Mouse (Mus musculus): ENCODE data around the gene Fbxl19.
"Not testable (repeated sequence)": the region's sequence is repeated elsewhere in the genome, so short reads cannot be mapped to it uniquely, and the experiment has no call there.

Gene Fbxl19

DNA sequence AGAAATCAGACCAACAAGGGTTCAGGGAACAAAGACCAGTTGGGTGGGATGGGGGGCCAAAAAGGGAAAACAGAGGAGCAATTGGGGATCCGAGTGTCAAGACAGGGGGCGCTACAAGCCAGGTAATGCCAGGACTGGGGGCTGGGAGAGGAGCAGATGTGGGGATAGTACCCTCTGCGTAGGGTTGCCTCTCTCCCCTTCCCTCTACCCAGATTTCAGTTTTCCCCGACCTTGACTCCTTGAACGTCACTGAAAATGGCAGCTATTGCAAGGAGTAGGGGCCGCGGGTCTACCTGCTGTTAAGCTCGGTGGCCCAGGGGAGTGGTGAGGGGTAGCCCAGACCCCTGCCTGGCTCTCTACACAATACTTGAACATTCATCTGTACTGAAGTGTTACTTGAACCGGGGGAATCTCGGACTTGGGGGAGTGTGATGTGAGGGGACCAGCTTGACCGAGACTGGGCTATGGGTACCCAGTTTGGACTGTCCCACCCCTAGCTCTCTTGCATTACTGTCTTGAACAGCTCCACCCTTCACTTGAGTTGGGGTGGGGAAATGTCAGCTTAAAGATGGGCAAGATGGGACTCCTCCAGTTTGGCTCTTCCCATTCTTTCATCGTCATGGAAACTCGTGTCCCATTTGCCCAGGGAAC, 24.1 kb downstream of the Fbxl19 start:
- DNase-seq (ENCODE audit: low read depth, low spot score): no peak

DNA sequence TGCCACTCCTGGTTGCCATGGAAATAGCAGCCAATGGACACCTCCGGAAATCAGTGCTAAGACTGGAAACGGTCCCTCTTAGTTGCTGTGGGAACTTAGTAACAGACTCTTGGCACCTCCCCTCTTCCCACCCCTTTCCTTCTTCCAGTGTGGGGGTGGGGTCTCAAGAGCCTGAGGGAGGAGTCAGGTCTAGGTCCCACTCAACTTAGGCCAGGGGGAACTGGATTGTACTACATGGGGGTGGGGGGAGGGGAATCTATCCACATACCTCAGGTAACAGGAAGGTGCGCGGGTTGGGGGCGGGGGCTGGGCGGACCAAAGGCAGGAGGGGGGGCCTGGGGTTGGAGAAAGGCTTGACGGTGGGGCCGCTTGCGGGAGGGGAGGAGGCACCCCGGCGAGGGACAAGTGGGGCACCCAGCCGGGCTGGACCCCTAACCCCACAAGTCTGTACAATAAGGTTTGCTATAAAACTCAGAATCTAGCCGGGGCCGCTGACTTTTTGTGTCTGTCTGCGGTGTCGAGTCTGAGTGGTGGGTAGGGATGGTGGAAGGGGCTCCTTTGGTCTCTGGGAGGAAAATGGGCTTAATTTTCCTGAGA, 24.8 kb downstream of the Fbxl19 start:
- DNase-seq (ENCODE audit: low read depth, low spot score): peak; percentile 96

DNA sequence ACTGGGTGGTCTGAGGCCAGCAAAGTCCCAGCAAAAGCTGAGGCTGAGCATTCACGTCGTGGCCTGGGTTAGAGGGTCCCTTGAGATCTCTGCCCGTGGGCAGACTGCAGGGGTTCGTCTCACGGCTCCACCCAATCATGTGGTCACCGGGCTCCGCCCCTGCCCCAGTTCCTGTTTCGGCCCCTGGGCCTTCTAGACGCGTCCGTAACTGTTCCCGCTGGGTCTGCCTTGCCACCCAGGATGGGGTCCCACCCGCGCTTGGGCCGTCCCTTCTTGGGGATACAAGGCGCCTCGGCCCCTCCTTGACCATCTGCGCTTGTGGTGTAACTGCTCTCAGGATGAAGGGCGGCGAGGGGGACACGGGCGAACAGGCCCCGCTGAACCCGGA, 25.3 kb downstream of the Fbxl19 start, which contains the start of gene Orai3:
Orai3 (plus strand) TSS at position 165 of the 388 bp plus-strand sequence.
- DNase-seq (ENCODE audit: low read depth, low spot score): peak; percentile 83

DNA sequence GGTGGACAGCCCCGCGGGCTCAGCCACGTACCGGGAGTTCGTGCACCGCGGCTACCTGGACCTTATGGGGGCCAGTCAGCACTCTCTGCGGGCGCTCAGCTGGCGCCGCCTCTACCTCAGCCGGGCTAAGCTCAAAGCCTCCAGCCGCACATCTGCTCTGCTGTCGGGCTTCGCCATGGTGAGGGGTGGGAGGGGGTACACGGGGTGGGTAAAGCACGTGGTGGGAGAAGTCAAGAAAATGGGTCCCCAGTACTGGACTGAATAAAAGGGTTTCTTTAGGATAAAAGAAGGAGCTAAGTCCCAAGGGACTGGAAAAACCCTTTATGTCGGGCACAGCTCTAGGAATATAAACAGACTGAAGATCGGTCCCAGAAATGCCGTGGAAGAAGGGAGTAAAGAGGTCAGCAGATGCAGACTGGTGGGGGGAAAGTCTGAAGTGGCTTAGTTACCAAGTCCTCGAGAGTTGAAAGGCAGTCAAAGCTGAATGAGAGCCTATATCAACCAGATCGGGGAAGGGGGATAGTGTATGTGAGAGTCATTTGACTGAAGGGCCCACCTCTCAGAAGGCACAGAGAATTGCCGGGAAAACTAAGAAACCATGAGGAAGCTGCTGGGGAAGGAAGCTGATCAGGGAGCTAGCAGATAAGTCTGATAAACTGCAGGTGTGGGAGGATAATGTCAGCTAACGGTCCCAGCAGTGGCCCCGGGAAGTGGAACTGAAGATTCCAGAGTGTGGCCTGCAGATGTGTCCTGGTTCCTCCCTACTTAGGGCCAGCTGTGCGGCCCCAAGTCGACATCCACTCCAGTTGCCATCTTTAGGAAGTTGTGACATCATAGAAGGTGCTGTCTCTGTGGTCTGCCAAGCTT, 25.9 kb downstream of the Fbxl19 start:
- no peak for DNase-seq (ENCODE audit: low read depth, low spot score)

DNA sequence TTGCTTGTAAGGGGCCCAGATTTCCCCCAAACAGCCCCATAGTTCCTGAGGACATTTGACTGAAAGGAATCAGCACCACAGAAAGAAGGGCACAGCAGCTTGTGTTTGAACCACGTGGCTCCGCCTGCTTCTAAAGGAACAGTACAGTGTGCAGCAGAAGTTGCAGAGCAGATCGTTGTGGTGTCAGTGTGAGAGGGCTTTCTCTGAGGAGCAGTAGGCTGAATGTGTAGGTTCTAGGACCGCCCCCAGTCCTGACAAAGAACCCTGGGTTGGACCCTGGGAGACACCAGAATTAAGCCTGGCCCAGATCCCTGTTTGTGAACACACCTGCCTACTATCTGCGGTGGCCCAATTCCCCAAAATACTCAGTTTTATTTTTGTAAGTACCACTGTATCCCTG, 26.9 kb downstream of the Fbxl19 start:
- no peak for DNase-seq (ENCODE audit: low read depth, low spot score)

DNA sequence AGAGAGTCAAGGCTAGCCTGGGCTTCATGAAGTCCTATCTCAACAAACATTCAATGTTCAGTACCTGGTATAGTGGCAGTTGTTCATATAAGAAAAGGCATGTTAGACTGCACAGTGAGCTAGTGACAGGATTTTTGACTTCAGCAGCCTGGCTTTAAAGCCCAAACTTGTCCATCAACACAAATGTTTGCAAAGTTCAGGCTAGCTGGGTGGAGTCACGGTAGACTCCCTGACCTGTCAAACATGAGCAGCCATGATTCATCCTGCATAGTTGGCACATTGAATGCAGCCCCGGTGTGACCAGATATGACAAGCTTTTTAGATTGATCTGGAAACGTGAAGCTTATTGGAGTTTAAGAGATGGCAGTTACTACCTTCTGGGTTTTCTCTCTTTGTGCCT, 27.7 kb downstream of the Fbxl19 start:
- DNase-seq (ENCODE audit: low read depth, low spot score): no peak

DNA sequence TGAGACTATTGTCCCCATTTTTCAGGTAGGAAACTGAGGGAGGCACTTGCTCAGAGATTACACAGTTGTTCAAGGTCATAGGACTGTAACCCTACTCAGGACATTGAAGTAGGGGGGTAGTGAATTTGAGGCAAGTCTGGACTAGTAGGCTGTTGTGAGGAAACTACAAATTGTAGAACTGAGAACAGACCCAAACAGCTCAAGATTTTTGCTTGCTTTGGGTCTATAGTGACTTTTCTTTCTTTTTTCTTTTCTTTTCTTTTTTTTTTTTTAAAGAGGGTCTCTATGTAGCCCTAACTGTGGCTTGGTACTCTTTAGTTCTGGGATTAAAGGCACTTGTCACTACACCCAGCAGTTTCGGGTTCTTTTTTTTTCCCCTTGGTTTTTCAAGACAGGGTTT, 28.2 kb downstream of the Fbxl19 start:
- DNase-seq (ENCODE audit: low read depth, low spot score): no peak

DNA sequence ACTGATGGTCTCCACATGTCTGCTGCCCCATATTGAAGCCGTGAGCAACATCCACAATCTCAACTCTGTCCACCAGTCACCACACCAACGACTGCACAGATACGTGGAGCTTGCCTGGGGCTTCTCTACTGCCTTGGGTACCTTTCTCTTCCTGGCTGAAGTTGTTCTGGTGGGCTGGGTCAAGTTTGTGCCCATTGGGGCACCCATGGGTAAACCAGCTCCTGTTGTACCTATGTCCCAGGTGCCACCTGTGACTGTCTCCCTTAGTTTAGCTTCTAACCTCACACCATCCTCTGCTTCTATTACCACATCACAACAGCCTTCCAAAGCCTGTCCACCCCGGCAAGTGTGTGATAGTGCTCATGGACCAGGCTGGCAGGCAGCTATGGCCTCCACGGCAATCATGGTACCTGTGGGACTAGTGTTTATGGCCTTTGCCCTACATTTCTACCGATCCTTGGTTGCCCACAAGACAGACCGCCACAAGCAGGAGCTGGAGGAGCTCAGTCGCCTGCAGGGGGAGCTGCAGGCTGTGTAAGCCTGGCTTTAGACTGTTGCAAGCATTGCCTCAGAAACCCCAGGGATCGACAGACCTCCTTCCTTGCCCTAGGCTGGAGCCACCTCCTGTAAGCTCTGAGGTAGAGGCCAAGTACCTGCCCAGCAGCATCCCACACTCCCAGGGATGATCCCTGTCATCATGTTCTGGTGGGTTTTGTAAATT, 29.5 kb downstream of the Fbxl19 start:
- DNase-seq (ENCODE audit: low read depth, low spot score): peak; percentile 63

DNA sequence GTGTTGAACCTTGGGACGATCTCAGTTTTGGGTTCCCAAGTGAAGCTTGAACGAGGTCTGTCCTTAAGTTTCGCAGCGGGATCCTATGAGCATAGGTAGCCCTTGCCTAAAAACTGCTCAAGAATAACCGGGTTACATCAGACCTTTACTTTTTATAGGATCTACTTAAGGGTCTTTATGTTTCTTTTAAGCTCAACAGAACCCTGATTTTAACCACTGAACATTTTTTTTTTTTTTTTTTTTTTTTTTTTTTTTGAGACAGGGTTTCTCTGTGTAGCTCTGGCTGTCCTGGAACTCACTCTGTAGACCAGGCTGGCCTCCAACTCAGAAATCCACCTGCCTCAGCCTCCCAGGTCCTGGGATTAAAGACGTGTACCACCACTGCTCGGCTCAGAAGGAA, 31.5 kb downstream of the Fbxl19 start:
- not testable (repeated sequence) for DNase-seq (ENCODE audit: low read depth, low spot score)

DNA sequence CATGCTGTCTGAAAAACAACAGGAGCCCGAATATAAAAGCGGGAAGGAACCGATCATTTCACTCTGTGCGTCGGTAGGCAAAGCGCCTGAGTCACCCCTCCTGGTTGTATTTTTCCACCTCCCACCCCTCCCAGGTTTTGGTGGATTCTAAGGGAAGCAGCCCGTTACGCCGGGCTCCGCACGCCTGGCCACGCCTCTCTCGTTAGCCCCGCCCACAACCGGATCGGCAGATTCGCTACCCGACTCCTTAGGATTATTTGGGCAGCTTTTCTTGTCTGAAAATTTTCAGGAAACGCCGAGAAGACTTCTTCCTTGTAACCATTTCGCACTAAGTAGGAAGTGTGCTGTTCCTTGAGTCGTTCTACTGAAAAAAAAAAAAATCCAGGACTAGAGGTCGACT, 32.1 kb downstream of the Fbxl19 start, which contains the start of gene Setd1a:
Setd1a (plus strand) TSS at position 245 of the 400 bp plus-strand sequence.
- peak; percentile 76 for DNase-seq (ENCODE audit: low read depth, low spot score)

DNA sequence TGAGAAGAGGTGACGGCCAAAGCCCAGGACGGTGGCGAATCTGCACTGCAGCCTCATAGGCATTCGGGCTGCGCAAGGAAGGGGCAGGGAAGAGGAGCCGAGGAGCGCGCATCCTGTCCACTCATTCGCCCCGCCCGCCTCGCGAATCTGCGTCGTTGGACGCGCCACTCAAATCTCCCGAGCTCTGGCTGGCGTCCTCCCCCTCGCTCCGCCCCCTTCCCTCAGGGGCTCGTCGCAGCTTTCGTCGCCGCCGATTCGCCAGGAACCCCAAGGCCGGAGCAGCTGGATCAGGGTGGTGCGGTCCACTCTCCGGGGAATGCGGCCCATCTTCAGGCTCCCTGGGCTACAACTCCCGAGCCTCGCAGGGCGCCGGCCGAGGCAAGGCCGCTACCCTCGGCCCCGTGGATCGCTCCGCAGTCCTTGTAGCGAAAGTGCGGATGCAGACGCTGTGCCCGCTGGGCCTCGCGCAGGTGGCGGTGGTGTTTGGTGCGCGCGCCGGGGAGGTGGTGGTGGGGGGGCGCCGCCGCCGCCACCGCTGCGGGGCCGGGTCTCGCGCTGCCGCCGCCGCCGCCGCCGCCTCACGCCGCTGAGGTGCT, 32.6 kb downstream of the Fbxl19 start:
- DNase-seq (ENCODE audit: low read depth, low spot score): peak; percentile 96

DNA sequence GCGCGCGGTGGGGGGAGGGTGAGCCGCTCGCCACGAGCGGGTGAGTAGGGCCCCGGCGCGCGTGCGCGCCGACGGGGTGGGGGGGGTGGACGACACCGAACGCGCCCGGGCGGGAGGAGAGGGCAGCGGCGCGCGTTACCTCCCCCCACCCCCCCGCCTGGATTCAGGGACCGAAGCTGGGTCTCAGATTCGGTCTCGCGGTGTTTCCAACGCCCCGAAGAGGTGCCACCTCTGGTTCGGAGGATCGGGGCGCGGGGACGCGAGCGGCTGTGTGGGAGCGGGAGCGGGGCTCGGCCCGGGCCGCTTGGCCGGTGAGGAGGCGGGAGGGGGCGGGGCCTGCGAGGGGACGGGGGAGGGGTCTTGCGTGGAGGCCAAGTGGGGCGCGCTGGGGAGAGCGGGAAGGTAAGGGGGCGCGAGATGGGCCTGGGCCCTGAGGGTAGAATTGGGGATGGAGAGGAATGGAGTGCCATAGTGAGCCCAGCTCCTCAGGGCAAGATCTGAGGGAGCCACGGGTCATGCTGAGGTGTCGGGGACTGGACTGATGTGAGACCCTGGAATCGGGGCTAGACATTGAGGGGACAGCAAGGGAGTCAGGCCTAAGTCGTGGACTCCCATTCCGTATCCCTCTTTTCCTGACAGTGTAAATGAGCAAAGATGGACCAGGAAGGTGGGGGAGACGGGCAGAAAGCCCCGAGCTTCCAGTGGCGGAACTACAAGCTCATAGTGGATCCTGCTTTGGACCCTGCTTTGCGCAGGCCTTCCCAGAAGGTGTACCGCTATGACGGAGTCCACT, 33.3 kb downstream of the Fbxl19 start:
- peak; percentile 56 for DNase-seq (ENCODE audit: low read depth, low spot score)

DNA sequence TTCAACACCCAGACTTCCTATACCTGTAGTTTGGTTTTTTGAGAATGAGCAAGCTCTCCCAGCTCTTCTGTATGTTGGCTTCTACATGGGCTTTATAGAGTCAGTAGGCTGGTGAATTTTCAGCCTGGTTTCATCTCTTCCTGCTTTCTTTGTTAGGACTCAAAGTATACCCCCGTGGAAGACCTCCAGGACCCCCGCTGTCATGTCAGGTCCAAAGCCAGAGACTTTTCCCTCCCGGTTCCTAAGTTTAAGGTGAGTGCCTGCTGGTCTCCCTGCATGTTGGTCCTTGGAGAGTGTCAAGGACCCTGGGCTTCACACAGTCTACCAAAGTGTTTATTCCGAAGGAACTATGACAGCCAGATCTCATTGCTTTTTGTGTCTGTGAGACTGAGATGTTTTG, 34.0 kb downstream of the Fbxl19 start:
- DNase-seq (ENCODE audit: low read depth, low spot score): no peak

DNA sequence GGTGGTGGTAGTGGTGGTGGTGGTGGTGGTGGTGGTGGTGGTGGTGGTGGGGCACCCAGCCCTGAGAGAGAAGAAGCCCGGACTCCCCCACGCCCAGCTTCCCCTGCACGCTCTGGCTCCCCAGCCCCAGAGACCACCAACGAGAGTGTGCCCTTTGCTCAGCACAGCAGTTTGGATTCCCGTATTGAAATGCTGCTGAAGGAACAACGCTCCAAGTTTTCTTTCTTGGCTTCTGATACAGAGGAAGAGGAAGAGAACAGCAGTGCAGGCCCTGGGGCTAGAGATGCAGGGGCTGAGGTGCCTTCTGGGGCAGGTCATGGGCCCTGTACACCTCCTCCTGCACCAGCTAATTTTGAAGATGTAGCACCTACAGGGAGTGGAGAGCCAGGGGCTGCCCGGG, 41.0 kb downstream of the Fbxl19 start, which contains the start of gene Gm49388:
Gm49388 (plus strand) TSS at position 301 of the 400 bp plus-strand sequence.
- no peak for DNase-seq (ENCODE audit: low read depth, low spot score)

DNA sequence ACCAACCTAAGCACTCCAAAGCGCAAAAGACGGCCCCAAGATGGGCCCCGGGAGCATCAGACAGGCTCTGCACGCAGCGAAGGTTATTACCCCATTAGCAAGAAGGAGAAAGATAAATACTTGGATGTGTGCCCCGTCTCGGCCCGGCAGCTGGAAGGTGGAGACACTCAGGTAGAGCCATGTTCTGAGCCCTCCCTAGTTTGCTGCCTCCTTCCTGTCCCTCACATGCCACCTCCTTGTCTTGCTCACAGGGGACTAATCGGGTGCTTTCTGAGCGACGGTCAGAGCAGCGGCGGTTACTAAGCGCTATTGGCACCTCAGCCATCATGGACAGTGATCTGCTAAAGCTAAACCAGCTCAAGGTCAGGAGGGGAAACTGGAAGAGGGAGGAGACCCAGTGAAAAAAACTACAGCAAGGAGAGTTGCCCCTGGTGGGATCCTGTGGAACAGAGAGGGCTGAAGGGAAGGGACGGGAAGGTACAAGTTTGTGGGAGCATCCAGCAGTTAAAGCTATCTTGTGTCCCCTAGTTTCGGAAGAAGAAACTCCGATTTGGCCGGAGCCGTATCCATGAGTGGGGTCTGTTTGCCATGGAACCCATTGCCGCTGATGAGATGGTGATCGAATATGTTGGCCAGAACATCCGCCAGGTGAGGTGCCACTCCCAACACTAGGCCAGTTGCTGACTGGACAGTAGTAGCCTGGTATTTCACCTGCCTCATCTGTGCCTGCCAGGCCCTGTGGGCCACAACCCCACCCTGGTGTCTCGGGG, 52.9 kb downstream of the Fbxl19 start:
- no peak for DNase-seq (ENCODE audit: low read depth, low spot score)

DNA sequence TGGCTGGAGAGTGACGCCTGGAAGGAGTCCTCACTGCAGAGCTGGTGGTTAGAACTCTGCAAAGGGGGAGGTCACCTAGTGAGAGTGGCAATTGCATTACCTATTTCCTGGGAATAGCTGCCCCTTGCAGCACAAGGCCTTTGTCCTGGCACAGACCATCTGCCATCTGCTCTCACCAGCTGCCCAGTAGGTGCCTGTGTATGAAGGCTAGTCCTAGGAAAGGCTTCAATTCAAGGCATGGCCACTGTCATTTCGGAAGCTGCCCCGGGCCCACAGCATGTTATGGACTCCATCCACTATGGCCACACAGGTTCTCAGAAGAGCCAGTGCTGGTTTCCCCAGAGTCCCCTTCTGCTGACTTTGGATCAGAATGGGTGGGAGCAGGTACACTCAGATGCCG, 54.2 kb downstream of the Fbxl19 start:
- DNase-seq (ENCODE audit: low read depth, low spot score): no peak

DNA sequence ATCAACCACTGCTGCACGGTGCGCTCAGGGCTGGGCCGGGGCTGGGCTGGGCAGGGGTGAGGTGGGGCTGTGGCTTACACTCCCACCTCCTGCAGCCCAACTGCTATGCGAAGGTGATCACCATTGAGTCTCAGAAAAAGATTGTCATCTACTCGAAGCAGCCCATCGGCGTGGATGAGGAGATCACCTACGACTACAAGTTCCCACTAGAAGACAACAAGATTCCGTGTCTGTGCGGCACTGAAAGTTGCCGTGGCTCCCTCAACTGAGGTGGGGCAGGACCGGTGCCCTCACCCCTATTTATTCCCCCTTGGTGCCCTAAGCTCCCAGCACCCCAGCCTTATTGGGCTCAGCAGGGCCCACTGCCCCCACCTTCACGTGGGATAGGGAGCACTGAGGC, 54.9 kb downstream of the Fbxl19 start:
- DNase-seq (ENCODE audit: low read depth, low spot score): no peak

DNA sequence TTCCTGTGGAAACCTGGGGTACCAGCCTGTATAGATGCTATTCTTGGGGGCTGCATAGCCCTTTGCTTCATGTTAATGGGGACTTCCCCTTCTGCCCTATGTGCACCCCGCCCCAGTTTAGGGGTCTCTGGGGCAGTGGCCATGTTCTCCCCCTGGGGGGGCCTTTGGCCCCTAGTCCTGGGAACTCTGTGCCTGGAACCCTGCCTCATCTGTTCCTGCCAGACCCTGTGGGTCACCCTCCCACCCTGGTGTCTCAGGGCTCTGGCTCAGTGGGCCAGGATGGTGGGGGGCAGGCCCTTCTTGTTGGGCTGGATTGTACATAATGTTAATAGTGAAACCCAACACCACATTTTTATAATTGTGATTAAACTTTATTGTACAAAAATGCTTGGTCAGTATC, 55.4 kb downstream of the Fbxl19 start:
- DNase-seq (ENCODE audit: low read depth, low spot score): no peak

DNA sequence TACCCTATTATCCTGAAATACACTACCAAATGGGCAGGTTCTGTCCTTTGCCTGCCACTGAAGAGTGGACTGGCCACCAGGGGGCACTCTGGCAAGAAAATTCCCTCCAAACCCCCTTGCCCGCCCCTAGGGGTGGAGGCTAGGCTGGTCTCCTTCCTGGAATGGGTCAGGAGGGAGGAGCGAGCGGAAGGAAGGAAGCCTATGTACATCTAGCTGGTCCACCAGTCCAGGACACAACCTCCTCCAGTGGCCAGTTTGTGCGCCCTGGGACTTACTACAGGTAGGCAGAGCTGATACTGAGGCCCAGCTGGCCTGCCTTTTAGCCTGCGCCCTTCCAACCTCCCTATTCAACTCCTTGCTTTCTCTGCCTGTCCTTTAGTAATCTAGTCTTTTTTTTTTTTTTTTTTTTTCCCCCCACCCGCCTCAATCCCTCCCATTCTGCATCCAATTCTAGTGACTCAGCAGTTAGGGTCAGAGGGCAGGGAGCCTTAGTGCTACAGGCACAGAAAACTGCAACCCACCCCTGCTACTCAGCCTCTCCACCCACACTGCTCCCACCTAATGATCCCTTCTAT, 56.2 kb downstream of the Fbxl19 start, which contains the start of gene Hsd3b7:
Hsd3b7 (plus strand) TSS at position 170 of the 575 bp plus-strand sequence.
- DNase-seq (ENCODE audit: low read depth, low spot score): peak; percentile 90

Measured in skeletal muscle tissue, adult 2 months (tissue).